Mouse (Mus musculus) liver, embryonic 14.5 days (tissue): ENCODE results near the gene Gnaq.

Experiments used
- CTCF ChIP-seq: IDR thresholded peaks from 2 replicates; pipeline ENCODE4 v1.5.1; 2016; ENCODE audit warnings: antibody characterized with exemption, low read depth, control low read depth
- EP300 ChIP-seq: IDR thresholded peaks from 2 replicates; pipeline ENCODE4 v1.6.1; 2016; ENCODE audit warnings: antibody characterized with exemption, low read depth

DNA sequence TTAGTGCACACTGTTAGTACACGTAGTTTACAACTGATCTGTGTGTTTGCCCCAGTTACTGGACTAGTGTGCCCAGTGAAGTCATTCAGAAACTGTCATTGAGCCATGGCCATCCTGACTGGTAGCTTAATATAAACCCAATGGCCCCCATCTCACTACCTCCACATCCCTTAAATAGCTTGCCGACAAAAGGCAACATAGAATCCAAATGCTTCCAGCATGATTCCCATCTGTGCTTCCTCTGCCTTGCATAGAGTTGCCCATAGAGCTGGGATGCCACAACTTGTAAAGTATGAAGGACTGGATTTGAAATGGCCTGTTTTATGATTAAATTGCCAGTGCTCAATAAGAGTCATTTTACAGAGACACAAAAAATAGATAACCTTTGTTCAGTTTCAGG is 212.9 kb downstream of the Gnaq start:
- no peak for TF ChIP-seq CTCF
- TF ChIP-seq EP300 = no peak
